Mouse (Mus musculus): Measurements from ENCODE around the gene Arl10. TPM values are rescaled to one million over a fixed set of nuclear protein-coding genes. Genes with fewer than 3 reads are reported as not detected.

The Arl10 gene
- polyA plus RNA-seq, 1 experiment from 2014 or later = 54.9 TPM

- Histone ChIP-seq H3K27ac (replicated peaks) (peak overlapping the region; percentile 84; the same call in 1 of the 2 replicates), H3K9ac (replicated peaks) (no peak overlapping the region; the same call in 1 of the 2 replicates), H3K4me2 (replicated peaks) (peak overlapping the region; percentile 70), H3K36me3 (peaks cover 26% of the 10 kb centered on the region), H3K4me3 (peak overlapping the region; percentile 96), H3K27me3 (no peaks in the 10 kb centered on the region), H3K9me3 (no peaks in the 10 kb centered on the region), H3K4me1 (peaks cover 11% of the 10 kb centered on the region)
- WGBS = 34% methylated on average over 8 of the region's 8 CpGs
- peak; percentile 39 for ATAC-seq (ENCODE audit: low FRiP score, low read depth)
Observed at GRCm38 (mm10) chr13:54565594-54566345, 9.0 kb upstream of the Arl10 start.

DNA sequence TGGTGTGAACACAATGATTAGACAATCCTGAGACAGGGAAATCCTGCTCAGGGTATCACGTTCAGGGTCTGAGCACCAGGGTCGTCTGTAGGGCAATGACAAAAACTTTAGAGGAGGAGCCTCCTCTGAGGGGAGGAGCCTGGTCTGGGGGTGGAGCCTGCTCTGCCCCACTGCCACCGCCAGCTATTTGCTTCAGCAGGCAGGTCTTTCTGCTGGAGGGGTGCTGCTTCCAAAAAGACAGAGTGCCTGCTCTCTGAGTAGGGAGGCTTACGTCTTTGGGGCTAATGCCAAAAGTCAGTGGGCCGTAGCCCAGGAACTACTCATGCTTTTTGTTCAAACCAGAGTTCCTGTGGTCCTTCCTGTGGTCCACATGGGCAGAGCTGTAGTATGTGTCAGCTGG is 6.4 kb upstream of the Arl10 start:
- Histone ChIP-seq H3K4me3 (no peak overlapping the region), H3K9ac (replicated peaks) (no peak overlapping the region), H3K36me3 (no peaks in the 10 kb centered on the region), H3K9me3 (no peaks in the 10 kb centered on the region), H3K27me3 (peaks cover 7% of the 10 kb centered on the region), H3K27ac (replicated peaks) (no peak overlapping the region), H3K4me2 (replicated peaks) (no peak overlapping the region), H3K4me1 (peaks cover 9% of the 10 kb centered on the region)
- no peak for ATAC-seq (ENCODE audit: low FRiP score, low read depth)
- WGBS = 47% methylated on average over 5 of the region's 5 CpGs

- ATAC-seq (ENCODE audit: low FRiP score, low read depth) = no peak
- Histone ChIP-seq H3K27ac (replicated peaks) (no peak overlapping the region), H3K9me3 (no peaks in the 10 kb centered on the region), H3K36me3 (no peaks in the 10 kb centered on the region), H3K4me1 (peaks cover 2% of the 10 kb centered on the region), H3K4me2 (replicated peaks) (no peak overlapping the region), H3K9ac (replicated peaks) (no peak overlapping the region), H3K27me3 (peaks cover 15% of the 10 kb centered on the region), H3K4me3 (no peak overlapping the region)
- WGBS = 46% methylated on average over 1 of the region's 1 CpGs
Observed at GRCm38 (mm10) chr13:54569282-54569681, 5.5 kb upstream of the Arl10 start.

DNA sequence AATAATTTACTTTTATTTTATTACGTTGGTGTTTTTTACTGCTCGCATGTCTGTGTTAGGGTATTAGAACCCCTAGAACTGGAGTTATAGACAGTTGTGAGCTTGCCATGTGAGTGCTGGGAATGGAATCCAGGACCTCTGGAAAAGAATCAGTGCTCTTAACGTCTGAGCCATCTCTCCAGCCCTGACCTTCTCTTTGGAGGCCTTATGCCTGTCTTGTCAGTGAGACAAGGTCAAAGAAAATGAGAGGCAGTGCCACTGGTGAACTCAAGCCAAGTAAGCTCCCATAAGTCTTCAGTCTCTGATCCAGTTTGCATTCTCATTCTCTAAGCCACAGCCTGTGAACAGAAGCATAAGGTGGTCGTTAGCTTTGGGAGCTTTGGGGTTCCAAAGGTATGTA is 4.1 kb upstream of the Arl10 start:
- H3K9ac ChIP-seq (replicated peaks) = no peak overlapping the region
- no peak overlapping the region for H3K4me2 ChIP-seq (replicated peaks)
- H3K27ac ChIP-seq (replicated peaks) = no peak overlapping the region
- peaks cover 17% of the 10 kb centered on the region for H3K27me3 ChIP-seq
- no peak overlapping the region for H3K4me3 ChIP-seq
- ATAC-seq (ENCODE audit: low FRiP score, low read depth) = no peak
- no peaks in the 10 kb centered on the region for H3K36me3 ChIP-seq
- H3K4me1 ChIP-seq = peaks cover 4% of the 10 kb centered on the region
- H3K9me3 ChIP-seq = no peaks in the 10 kb centered on the region
- WGBS = 73% methylated on average over 4 of the region's 4 CpGs

DNA sequence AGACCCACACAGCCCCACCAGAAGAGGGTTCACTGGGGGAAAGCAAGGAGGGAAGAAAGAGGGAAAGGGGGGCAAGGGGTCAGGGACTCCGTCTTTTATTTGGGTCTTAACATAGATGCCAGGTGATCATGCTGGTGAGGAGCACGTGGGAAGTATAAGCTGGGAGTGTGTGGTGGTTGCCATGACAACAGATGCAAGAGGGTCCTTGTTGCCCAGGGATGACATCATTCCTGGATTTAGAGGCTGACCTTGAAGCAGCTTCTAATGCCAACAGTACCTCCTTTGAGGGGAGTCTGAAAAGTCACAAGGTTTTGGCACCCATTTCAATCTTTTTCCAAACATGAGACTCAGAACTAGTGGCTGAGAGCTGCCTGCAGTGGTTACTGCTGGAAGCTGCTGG is 3.2 kb upstream of the Arl10 start:
- Histone ChIP-seq H3K27ac (replicated peaks) (no peak overlapping the region), H3K9me3 (no peaks in the 10 kb centered on the region), H3K4me2 (replicated peaks) (no peak overlapping the region), H3K4me3 (no peak overlapping the region), H3K4me1 (peaks cover 10% of the 10 kb centered on the region), H3K27me3 (peaks cover 17% of the 10 kb centered on the region), H3K9ac (replicated peaks) (no peak overlapping the region), H3K36me3 (no peaks in the 10 kb centered on the region)
- no peak for ATAC-seq (ENCODE audit: low FRiP score, low read depth)
- 25% methylated on average over 2 of the region's 2 CpGs for WGBS

- H3K9me3 ChIP-seq = no peaks in the 10 kb centered on the region
- no peak for ATAC-seq (ENCODE audit: low FRiP score, low read depth)
- whole genome bisulfite sequencing = 84% methylated on average over 4 of the region's 4 CpGs
- no peak overlapping the region for H3K4me2 ChIP-seq (replicated peaks)
- no peak overlapping the region for H3K27ac ChIP-seq (replicated peaks)
- H3K4me3 ChIP-seq = no peak overlapping the region
- no peak overlapping the region for H3K9ac ChIP-seq (replicated peaks)
- peaks cover 2% of the 10 kb centered on the region; the same call in 1 of the 2 replicates for H3K36me3 ChIP-seq
- peaks cover 15% of the 10 kb centered on the region for H3K4me1 ChIP-seq
- peaks cover 17% of the 10 kb centered on the region for H3K27me3 ChIP-seq
Observed at GRCm38 (mm10) chr13:54572621-54573020, 2.2 kb upstream of the Arl10 start.

DNA sequence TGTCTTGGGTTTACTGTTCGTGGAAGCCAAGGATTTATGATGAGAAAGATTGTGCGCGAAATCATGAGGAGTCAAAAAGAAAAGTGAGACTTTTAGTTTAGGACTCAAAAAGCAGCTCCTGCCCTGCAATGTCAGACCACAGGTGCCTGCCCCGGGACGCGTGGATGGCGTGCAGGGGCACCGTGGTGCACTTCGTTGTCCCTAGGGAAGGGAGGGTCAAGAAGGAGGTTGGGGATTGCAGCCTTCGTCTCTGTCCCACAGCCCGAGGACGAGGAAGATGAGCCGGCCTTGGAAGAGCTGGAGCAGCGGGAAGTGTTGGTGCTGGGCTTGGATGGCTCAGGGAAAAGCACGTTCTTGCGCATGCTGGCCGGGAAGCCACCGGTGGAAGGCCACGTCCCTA is 674 bp downstream of the Arl10 start:
- WGBS = 5% methylated on average over 19 of the region's 19 CpGs
- 0 out of 2 replicates have a peak, but pooled peaks have one; percentile 29 for ATAC-seq (ENCODE audit: low FRiP score, low read depth)
- H3K4me2 ChIP-seq (replicated peaks) = peak overlapping the region; percentile 95
- H3K9me3 ChIP-seq = no peaks in the 10 kb centered on the region
- H3K4me3 ChIP-seq = peak overlapping the region; percentile 89
- peaks cover 19% of the 10 kb centered on the region for H3K4me1 ChIP-seq
- peak overlapping the region; percentile 90 for H3K9ac ChIP-seq (replicated peaks)
- H3K27me3 ChIP-seq = peaks cover 17% of the 10 kb centered on the region
- H3K27ac ChIP-seq (replicated peaks) = no peak overlapping the region
- peaks cover 30% of the 10 kb centered on the region for H3K36me3 ChIP-seq

GRCm38 (mm10) chr13:54577652-54578507 is 3.1 kb downstream of the Arl10 start:
- no peak overlapping the region for H3K9ac ChIP-seq (replicated peaks)
- peaks cover 51% of the 10 kb centered on the region for H3K36me3 ChIP-seq
- no peak overlapping the region for H3K4me3 ChIP-seq
- WGBS = 83% methylated on average over 21 of the region's 21 CpGs
- ATAC-seq (ENCODE audit: low FRiP score, low read depth) = no peak
- H3K9me3 ChIP-seq = no peaks in the 10 kb centered on the region
- H3K4me1 ChIP-seq = peaks cover 19% of the 10 kb centered on the region
- H3K27me3 ChIP-seq = peaks cover 13% of the 10 kb centered on the region
- H3K4me2 ChIP-seq (replicated peaks) = no peak overlapping the region
- H3K27ac ChIP-seq (replicated peaks) = no peak overlapping the region

DNA sequence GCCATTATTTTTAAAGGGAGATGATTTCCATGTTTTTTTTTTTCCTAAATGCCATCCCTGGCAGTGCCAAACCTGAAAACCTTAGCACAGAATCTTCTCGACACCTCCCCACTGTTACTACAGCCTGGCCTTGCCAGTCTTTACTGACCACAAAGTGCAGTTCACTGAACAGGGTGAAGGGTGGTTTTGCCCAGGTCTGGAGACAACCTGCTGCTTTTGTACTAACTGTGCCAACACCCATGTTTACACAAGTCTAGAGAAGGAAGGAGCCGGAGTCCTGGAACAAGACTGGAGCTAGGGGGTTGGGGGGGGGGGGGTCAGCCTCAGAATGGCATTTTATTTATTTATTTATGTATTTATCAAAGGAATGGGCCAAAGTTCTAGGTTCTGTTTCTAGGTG is 6.6 kb downstream of the Arl10 start:
- H3K9ac ChIP-seq (replicated peaks) = no peak overlapping the region
- ATAC-seq (ENCODE audit: low FRiP score, low read depth) = no peak
- peaks cover 9% of the 10 kb centered on the region for H3K4me1 ChIP-seq
- H3K27ac ChIP-seq (replicated peaks) = no peak overlapping the region
- H3K4me2 ChIP-seq (replicated peaks) = no peak overlapping the region
- no peaks in the 10 kb centered on the region for H3K9me3 ChIP-seq
- H3K4me3 ChIP-seq = no peak overlapping the region
- no peaks in the 10 kb centered on the region for H3K27me3 ChIP-seq
- H3K36me3 ChIP-seq = peaks cover 85% of the 10 kb centered on the region
- 90% methylated on average over 2 of the region's 2 CpGs for WGBS

DNA sequence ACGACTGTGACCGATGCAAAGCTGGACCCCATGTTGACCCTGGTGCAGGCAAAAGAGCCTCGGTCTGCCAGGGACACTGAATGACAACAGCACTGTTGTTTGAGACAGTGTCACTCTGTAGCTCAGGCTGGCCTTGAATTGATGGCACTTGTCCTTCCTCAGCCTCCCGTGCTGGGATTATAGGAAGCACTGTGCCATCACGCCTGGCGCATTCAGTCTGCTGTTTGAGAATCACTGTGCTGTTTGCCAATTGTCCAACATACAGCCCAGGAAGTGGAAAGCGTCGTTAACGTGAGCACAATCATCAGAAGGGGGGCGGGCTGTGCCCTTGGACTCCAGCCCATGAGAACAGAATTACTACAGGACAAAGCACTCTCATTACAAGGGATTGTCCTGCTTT is 7.3 kb downstream of the Arl10 start:
- H3K36me3 ChIP-seq = peaks cover 91% of the 10 kb centered on the region
- H3K27ac ChIP-seq (replicated peaks) = no peak overlapping the region
- WGBS = 81% methylated on average over 10 of the region's 10 CpGs
- no peak overlapping the region for H3K4me3 ChIP-seq
- H3K27me3 ChIP-seq = no peaks in the 10 kb centered on the region
- H3K9me3 ChIP-seq = no peaks in the 10 kb centered on the region
- H3K4me1 ChIP-seq = 0 out of 2 replicates have a peak, but pooled peaks cover 7% of the 10 kb centered on the region
- ATAC-seq (ENCODE audit: low FRiP score, low read depth) = no peak
- H3K9ac ChIP-seq (replicated peaks) = no peak overlapping the region
- H3K4me2 ChIP-seq (replicated peaks) = no peak overlapping the region

DNA sequence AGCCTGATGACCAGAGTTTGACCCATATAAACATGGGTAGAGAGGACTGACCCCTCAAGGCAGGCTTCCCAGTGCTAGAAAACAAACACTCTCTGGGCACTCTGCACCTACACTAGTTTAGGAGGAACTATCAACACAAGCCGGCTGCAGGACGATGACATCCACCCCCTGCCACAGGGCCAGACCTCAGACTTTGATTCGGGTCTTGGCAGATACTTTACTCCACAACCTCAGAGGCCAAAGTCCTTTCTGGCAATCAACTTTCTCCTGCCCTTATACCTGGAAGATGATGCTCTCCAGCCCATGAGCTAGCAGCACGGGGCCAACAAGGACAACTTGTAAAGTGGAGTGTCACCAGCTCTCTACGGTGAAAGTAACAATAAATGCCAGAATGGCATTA is 8.0 kb downstream of the Arl10 start:
- H3K9ac ChIP-seq (replicated peaks) = no peak overlapping the region
- WGBS = 95% methylated on average over 5 of the region's 5 CpGs
- H3K4me1 ChIP-seq = 0 out of 2 replicates have a peak, but pooled peaks cover 3% of the 10 kb centered on the region
- no peak overlapping the region for H3K4me2 ChIP-seq (replicated peaks)
- H3K9me3 ChIP-seq = no peaks in the 10 kb centered on the region
- H3K27ac ChIP-seq (replicated peaks) = no peak overlapping the region
- H3K27me3 ChIP-seq = no peaks in the 10 kb centered on the region
- ATAC-seq (ENCODE audit: low FRiP score, low read depth) = no peak
- no peak overlapping the region for H3K4me3 ChIP-seq
- peaks cover 88% of the 10 kb centered on the region for H3K36me3 ChIP-seq

DNA sequence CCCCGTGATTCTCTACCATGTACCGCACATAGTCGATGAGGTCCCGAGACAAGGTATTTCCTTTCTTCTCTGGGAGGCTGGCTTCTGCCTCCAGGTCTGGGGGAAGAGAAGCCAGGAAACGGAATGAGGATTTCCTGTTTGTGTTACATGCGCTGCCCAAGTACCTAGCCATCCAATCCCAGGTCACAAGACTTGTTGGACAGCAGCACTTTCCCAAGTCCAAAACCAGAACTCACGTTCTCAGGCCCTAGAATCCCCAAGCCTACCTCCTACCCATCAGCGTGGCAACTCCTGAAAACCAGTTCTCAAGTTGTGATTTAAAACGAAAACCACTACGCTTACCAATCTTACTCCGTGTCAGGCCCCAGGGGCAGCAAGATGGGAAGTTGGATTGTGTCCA is 11.0 kb downstream of the Arl10 start:
- H3K36me3 ChIP-seq = peaks cover 58% of the 10 kb centered on the region
- H3K27me3 ChIP-seq = no peaks in the 10 kb centered on the region
- no peak overlapping the region for H3K9ac ChIP-seq (replicated peaks)
- H3K27ac ChIP-seq (replicated peaks) = no peak overlapping the region
- H3K4me2 ChIP-seq (replicated peaks) = no peak overlapping the region
- H3K4me1 ChIP-seq = peaks cover 9% of the 10 kb centered on the region
- no peak for ATAC-seq (ENCODE audit: low FRiP score, low read depth)
- no peaks in the 10 kb centered on the region for H3K9me3 ChIP-seq
- H3K4me3 ChIP-seq = no peak overlapping the region
- WGBS = 94% methylated on average over 11 of the region's 11 CpGs

Data from midbrain, embryonic 12.5 days (tissue).